Mouse (Mus musculus) limb, embryonic 10.5 days (tissue): ENCODE results near the gene Zfp61. TPM values are rescaled to one million over a fixed set of nuclear protein-coding genes. Genes with fewer than 3 reads are reported as not detected.
A peak's percentile ranks its signal among the peaks of the same experiment; 100 is the strongest.

Experiments used
- DNase-seq: peaks from one replicate; pipeline ENCODE4 v3.0.0-alpha.2; 2017; ENCODE audit warnings: low spot score
- H3K27ac ChIP-seq: fragments of 300-500 bp; sonication (generic); 2 replicates; pipeline ENCODE4 v1.5.1; 2016; ENCODE audit warnings: mild to moderate bottlenecking
- H3K27me3 ChIP-seq: fragments of 300-500 bp; sonication (generic); 2 replicates; pipeline ENCODE4 v1.6.1; 2016; ENCODE audit warnings: low read depth, mild to moderate bottlenecking; ENCODE audit not compliant: poor library complexity, severe bottlenecking
- H3K36me3 ChIP-seq: fragments of 300-500 bp; sonication (generic); 2 replicates; pipeline ENCODE4 v1.6.1; 2016; ENCODE audit warnings: mild to moderate bottlenecking, moderate library complexity
- H3K4me1 ChIP-seq: fragments of 300-500 bp; sonication (generic); 2 replicates; pipeline ENCODE4 v1.6.1; 2016
- H3K4me3 ChIP-seq: fragments of 300-500 bp; sonication (generic); 2 replicates; pipeline ENCODE4 v1.5.1; 2016; ENCODE audit warnings: mild to moderate bottlenecking, moderate library complexity
- H3K9me3 ChIP-seq: fragments of 300-500 bp; sonication (generic); replicated peaks from 2 replicates; pipeline ENCODE4 v1.6.1; 2016; ENCODE audit warnings: mild to moderate bottlenecking
- WGBS: fragments of 180-500 bp; shearing (Covaris S2); methylation state at CpG from one replicate; pipeline ENCODE4 v1.1.7; 2016; 5-methylcytosine and 5-hydroxymethylcytosine counted together
- microRNA-seq: library from miRNA; unstranded; fragments of <30 nt; microRNA quantifications from one replicate; pipeline ENCODE4, GENCODE M21; 2017
- polyA plus RNA-seq: library from polyadenylated mRNA; unstranded; fragments of >200 nt; fragmentation: Nextera tagmentation; extraction: Ambion mirVana; gene quantifications from 2 replicates; pipeline ENCODE4 v1.2.1, GENCODE M21; 2016

Zfp61 gene
- polyA plus RNA-seq, 1 experiment from 2014 or later: 54.7 TPM

DNA sequence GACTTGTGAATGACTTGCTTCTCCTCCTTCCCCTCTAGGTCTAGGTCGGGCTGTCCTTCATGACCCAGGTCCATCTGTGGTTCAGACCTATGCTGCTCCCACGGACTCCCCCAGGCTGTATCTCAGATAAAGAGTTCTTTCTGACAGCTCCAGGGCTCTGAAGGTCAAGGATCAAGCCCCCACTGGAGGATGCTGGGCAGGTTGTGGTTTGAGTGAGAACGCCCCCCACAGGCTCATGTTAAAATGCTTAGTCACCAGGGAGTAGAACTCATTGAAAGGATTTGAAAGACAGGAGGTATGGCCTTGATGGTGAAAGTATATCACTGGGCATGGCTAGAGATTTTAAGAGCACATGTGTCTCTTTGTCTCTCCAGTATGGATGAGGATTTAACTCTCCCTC, 31.8 kb downstream of the Zfp61 start:
- Histone ChIP-seq H3K4me1 (peaks cover 9% of the 10 kb centered on the region), H3K36me3 (peaks cover 15% of the 10 kb centered on the region), H3K4me3 (peak overlapping the region; percentile 67; the same call in 1 of the 2 replicates), H3K27me3 (no peaks in the 10 kb centered on the region), H3K27ac (no peak overlapping the region; the same call in 1 of the 2 replicates), H3K9me3 (no peaks in the 10 kb centered on the region)
- DNase-seq: no peak
- WGBS: 84% methylated on average over 3 of the region's 3 CpGs

DNA sequence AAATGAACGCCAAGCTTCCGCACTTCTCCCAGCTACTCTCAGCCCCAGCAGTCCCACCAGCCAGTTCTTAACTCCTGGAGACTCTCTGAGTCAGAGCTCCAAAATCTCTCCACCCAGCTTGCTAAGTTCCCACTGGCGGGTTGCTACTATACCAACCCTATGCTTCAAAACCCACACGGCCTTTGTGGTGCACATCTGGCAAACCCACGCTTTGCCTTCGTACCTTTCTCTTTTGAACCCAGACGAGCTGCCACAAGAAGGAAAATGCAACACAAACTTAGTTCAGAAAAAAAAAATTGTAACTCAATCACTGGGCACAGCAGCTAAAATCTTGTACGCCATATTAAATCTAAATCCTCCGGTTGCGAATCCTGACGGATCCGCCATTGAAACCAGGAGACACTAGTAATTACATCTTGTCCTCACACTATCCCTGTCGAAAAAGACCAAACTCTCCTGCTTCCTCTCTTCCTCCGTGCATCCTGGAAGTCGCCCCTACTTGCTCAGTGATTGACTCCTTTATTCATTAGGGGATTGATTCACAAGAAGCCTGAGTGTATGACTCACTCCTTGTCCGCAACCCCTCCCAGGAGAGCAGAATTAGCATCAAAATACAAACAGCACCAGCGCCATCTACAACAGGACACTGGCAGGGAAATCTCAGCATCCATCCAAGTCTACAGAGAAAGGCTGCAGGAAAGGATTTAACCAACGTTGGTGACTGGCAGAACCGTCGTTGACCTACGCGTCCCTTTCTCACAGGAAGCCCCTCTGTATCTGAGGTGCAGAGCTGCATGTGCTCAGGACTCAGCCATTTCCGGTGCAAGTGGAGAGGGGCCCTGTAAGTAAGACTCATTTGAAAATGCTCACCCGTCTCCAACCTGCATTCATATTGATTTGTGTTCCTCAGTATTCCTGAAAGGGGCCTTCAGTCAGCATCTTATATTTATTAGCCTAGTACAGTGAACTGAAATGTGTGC, 32.6 kb downstream of the Zfp61 start:
- no peaks in the 10 kb centered on the region for H3K27me3 ChIP-seq
- H3K27ac ChIP-seq: no peak overlapping the region
- no peak for DNase-seq
- peaks cover 7% of the 10 kb centered on the region for H3K36me3 ChIP-seq
- H3K9me3 ChIP-seq: no peaks in the 10 kb centered on the region
- no peak overlapping the region for H3K4me3 ChIP-seq
- WGBS: 77% methylated on average over 24 of the region's 24 CpGs
- peaks cover 9% of the 10 kb centered on the region for H3K4me1 ChIP-seq

DNA sequence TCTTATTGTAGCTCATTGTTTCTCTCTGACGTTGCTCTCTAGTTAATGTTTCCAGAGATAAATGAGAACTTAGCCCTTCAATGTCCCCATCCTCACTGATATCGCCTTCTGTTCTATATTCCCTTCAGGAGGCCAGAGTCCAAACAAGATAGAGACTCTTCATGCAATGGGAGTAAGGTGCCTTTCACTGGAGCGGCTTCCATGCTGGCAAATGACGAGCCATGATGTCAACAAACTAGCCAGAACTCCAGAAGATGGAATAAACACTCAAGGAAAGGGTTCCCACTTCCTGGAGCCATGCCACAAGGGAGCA, 41.1 kb downstream of the Zfp61 start:
- WGBS: 93% methylated on average over 4 of the region's 4 CpGs
- Histone ChIP-seq H3K27me3 (no peaks in the 10 kb centered on the region), H3K36me3 (peaks cover 26% of the 10 kb centered on the region), H3K4me3 (no peak overlapping the region), H3K9me3 (no peaks in the 10 kb centered on the region), H3K27ac (no peak overlapping the region), H3K4me1 (no peaks in the 10 kb centered on the region)
- no peak for DNase-seq

DNA sequence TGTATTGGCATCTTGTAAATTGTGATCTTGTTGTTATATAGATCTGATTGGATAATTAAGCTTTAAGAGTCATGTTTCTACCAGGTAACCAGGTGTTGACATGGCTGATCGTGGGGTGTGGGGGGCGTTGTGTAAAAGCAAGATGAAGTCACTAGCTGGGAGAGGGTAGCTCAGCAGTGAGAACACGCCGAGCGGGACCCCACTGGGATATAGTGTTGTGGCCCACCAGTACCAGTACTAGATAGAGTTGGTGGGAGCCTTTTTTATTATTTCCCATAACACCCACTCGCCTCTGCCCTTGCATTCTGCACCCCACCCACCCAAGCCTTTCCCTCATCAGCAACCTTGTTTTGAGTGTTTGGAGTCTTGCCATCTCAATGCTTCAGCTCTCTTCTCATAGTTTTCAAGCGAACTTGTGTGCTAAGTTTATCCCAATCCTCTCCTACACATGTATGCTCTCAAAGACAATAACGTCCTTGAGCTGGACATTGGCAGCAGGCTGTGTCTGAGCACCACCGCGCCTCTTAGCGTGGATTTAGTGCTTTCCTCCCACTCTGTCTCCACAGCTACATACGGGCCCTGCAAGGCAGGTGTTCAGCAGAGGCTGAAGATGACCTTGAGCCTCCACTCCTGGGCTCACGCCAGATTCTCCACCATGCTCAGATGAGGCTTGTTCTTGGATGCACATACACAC, 41.6 kb downstream of the Zfp61 start:
- 90% methylated on average over 13 of the region's 13 CpGs for WGBS
- Histone ChIP-seq H3K4me1 (no peaks in the 10 kb centered on the region), H3K27ac (no peak overlapping the region), H3K36me3 (peaks cover 26% of the 10 kb centered on the region), H3K9me3 (no peaks in the 10 kb centered on the region), H3K4me3 (no peak overlapping the region), H3K27me3 (no peaks in the 10 kb centered on the region)
- no peak for DNase-seq

DNA sequence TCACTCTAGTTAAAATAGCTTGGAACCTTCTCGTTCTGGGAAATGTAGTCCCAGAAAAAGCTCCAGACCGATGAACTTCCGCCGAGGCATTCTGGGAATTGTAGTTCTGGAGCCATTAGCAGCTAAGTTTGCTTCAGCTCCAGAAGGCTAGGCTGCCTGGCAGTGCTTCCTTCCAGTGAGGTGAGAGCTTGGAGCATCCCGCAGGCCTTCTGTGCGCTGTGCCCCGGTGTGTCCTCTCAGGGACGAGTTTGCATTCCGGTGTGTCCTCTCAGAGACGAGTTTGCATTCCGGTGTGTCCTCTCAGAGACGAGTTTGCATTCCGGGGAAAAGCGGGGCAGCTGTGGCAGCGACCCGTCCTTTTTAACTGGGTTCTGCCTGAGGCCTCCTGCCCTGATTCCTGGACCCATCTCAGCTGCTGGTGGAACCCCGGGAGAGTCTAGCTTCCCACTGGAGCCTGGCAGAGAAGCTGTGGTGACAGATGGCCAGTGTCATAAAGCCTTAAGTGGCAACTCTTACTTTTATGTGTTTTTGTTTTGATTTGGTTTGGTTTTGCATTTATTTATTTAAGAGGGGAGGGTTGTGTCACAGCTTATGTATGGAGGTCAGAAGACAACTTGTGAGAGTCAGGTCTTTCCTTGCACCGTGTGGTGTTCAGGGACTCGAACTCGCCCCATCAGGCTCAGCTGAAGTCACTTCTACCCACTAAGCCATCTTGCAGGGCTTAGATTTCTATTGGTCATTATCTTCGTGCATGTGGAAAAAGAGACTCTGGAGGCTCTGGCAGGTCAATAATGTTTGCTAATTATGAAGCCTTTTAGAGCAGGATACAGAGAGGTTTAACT, 46.2 kb downstream of the Zfp61 start, which contains the start of gene Zfp108:
TSS of gene Zfp108 (plus strand) at position 162 of the 842 bp plus-strand sequence.
- WGBS: 22% methylated on average over 21 of the region's 21 CpGs

DNA sequence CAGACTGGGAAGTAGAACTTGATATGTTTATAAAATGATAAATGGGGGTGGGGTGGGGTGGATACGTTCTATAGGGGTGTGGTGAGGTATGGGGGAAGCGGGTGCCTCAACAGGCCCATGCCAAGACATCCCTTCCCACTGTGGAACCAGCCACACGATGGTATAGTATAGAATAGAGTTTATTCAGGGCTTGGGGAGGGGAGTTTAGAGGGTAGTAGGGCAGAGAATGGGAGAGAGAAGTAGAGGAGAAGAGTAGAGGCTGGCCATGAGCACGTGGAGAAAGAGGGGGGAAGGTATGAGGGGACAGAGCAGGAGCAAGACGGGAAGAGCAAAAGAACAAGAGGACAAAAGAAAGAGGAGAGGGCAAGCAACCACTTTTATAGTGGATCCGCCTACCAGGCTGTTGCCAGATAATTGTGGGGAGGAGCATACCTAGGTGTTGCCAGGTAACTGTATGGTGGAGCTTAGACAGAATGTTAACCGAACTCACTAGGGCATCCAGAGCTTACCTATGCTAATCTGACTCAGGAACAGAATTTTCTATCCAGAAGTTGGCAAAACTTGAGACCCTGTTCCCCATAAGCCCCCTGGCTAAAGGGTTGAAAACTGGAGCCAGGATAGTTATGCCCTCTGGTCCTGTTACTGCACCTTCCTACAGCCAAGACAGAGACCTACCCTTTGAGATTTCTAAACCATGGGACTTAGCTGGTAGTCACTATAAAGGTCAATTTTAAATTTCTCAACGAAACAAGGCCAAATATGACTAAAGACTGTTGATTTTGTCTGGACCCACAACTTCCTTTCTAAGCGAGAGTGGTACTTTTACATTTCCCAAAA, 47.0 kb downstream of the Zfp61 start:
- Histone ChIP-seq H3K9me3 (no peaks in the 10 kb centered on the region), H3K36me3 (no peaks in the 10 kb centered on the region), H3K27me3 (no peaks in the 10 kb centered on the region), H3K4me1 (no peaks in the 10 kb centered on the region), H3K27ac (peak overlapping the region; percentile 80; the same call in 1 of the 2 replicates), H3K4me3 (peak overlapping the region; percentile 55)
- WGBS: 69% methylated on average over 9 of the region's 9 CpGs
- no peak for DNase-seq

More for the DNA sequence above, 46.2 kb downstream of the Zfp61 start, which contains the start of gene Zfp108:
- DNase-seq: peak; percentile 80
- Histone ChIP-seq H3K36me3 (peaks cover 6% of the 10 kb centered on the region; the same call in 1 of the 2 replicates), H3K4me3 (peak within 1 kb of the TSS; percentile 55), H3K27ac (peak within 1 kb of the TSS; percentile 80), H3K9me3 (no peaks in the 10 kb centered on the region), H3K4me1 (no peaks in the 10 kb centered on the region), H3K27me3 (no peaks in the 10 kb centered on the region)

Small RNA genes within 50 kb of the gene (microRNA-seq; reads per million reads assigned to microRNA genes)
- gene Gm27592: not detected

Other genes with a start within 250 kb of the Zfp61 start
- gene Vmn1r183, start 248.0 kb downstream of the Zfp61 start, polyA plus RNA-seq: not detected in 2 replicates
- 26.8 and 30.2 TPM in 2 replicates for gene Zfp180, start 219.3 kb downstream of the Zfp61 start, polyA plus RNA-seq
- 2.5 and 4.3 TPM in 2 replicates for gene Zfp112, start 188.9 kb downstream of the Zfp61 start, polyA plus RNA-seq
- 12.7 and 15.7 TPM in 2 replicates for gene Zfp235, start 167.1 kb downstream of the Zfp61 start, polyA plus RNA-seq
- 5.0 and 5.6 TPM in 2 replicates for gene Zfp114, start 126.2 kb downstream of the Zfp61 start, polyA plus RNA-seq
- gene Zfp111, start 89.8 kb downstream of the Zfp61 start, polyA plus RNA-seq: 9.9 and 11.5 TPM in 2 replicates
- 6.7 and 7.0 TPM in 2 replicates for gene Zfp109, start 63.7 kb downstream of the Zfp61 start, polyA plus RNA-seq
- gene Zfp108, start 46.4 kb downstream of the Zfp61 start, polyA plus RNA-seq: 2.6 and 3.2 TPM in 2 replicates
- gene Zfp93, start 30.8 kb downstream of the Zfp61 start, polyA plus RNA-seq: 8.7 and 10.8 TPM in 2 replicates
- gene Zfp94, start 15.4 kb upstream of the Zfp61 start, polyA plus RNA-seq: 12.1 and 15.9 TPM in 2 replicates
- gene Tescl, start 32.7 kb upstream of the Zfp61 start, polyA plus RNA-seq: not detected in 2 replicates
- gene Lypd5, start 48.0 kb upstream of the Zfp61 start, polyA plus RNA-seq: not detected in 2 replicates
- 3.6 and 4.0 TPM in 2 replicates for gene Kcnn4, start 69.0 kb upstream of the Zfp61 start, polyA plus RNA-seq
- gene Smg9, start 98.4 kb upstream of the Zfp61 start, polyA plus RNA-seq: 28.3 and 29.0 TPM in 2 replicates
- gene Irgc1, start 151.1 kb upstream of the Zfp61 start, polyA plus RNA-seq: not detected in 2 replicates
- 2.2 and 2.5 TPM in 2 replicates for gene Plaur, start 161.3 kb upstream of the Zfp61 start, polyA plus RNA-seq
- 2.9 and 4.5 TPM in 2 replicates for gene Cadm4, start 180.8 kb upstream of the Zfp61 start, polyA plus RNA-seq
- gene Zfp428, start 205.8 kb upstream of the Zfp61 start, polyA plus RNA-seq: 107 and 130 TPM in 2 replicates
- gene AC161166.1, start 211.2 kb upstream of the Zfp61 start, polyA plus RNA-seq: 1.0 and 1.4 TPM in 2 replicates
- gene Irgq, start 229.5 kb upstream of the Zfp61 start, polyA plus RNA-seq: 6.5 and 8.4 TPM in 2 replicates
- gene Pinlyp, start 244.9 kb upstream of the Zfp61 start, polyA plus RNA-seq: not detected in 2 replicates
- gene Xrcc1, start 245.1 kb upstream of the Zfp61 start, polyA plus RNA-seq: 163 and 182 TPM in 2 replicates